Mouse (Mus musculus): ENCODE data around the gene Prrx1.

DNA sequence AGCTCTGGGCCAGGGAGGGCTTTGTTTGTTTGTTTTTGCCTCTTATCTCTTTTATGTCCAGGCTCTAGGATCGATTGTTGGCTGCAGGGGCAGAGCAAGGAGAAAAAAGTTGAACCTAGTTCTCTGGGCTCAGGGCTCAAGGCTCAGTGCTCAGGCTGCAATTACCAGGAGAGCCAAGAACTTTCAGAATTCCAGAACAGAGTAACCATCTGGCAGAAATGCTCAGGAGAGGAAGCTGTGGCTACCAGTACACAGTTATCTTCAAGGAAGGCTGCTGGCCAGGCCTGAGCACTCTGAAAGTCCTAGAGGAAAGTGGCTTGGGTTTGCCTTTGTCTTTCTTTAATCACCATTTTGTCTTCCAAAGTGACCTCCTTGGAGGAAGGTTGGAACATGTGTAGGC is 3.4 kb upstream of the Prrx1 start:
- TF ChIP-seq ZNF384 (IDR thresholded peaks at IDR 0.05; ENCODE audit: low read depth, low read length) = no peak
- no peak for TF ChIP-seq MAFK (IDR thresholded peaks at IDR 0.05; ENCODE audit: insufficient read depth, low read depth, low read length)
- no peak for TF ChIP-seq HCFC1 (IDR thresholded peaks at IDR 0.05; ENCODE audit: borderline replicate concordance, insufficient read depth, low read length)
- no peak for TF ChIP-seq ZC3H11A (IDR thresholded peaks at IDR 0.05; ENCODE audit: borderline replicate concordance, low read depth, low read length)

Measured in ES-E14 (cell line).